Comparison of ENCODE assay signal across 9 mouse cellular contexts in the genomic region with DNA sequence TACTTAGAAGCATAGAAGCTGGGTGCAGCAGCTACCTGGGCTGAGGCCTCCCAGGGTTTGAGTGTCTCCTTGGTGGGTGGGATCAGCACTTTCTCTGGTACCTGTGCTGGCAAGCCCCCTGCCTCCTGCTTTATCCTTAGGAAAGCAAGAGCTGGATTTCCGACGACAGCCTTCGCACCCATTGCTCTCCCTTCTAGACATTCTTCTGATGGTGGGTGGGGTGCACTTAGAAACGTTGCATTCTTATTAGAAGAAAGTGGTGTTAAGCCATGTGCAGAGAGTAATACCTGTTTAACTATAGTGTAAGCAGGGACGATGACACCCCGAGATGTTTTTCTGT. TPM values are rescaled to one million over a fixed set of nuclear protein-coding genes. Genes with fewer than 3 reads are reported as not detected.
DNase-seq lines count a peak whose midpoint lies in the region; ATAC-seq and TF ChIP-seq lines count a peak whose summit lies in the region.
"Had no signal": no experiment of that assay in that cellular context is flagged by ENCODE, and none has a peak within 500 bp of the region (broad histone marks: within the 10 kb centered on the region; RNA-seq: fewer than 3 reads in every experiment).

No protein-coding gene starts in this region.

- no peak for TF ChIP-seq CTCF in left cerebral cortex, adult 2 months (IDR thresholded peaks at IDR 0.05)
- no peak for TF ChIP-seq CTCF in intestine, postnatal 0 days (IDR thresholded peaks at IDR 0.05; ENCODE audit: low read depth)

- H3K27ac ChIP-seq in left cerebral cortex, adult 2 months = peak overlapping the region; percentile 55; the same call in 1 of the 2 replicates
- peak overlapping the region; percentile 98 for H3K27ac ChIP-seq in forebrain, embryonic 10.5 days
- H3K27ac ChIP-seq in intestine, postnatal 0 days (ENCODE audit: low read depth, low read length) = peak overlapping the region; percentile 94; the same call in 1 of the 2 replicates
- H3K27ac ChIP-seq in neural tube, embryonic 13.5 days (replicated peaks) = no peak overlapping the region

- WGBS in forebrain, embryonic 10.5 days = 26% methylated on average over 6 of the region's 6 CpGs
- 36% methylated on average over 6 of the region's 6 CpGs for WGBS in intestine, postnatal 0 days
- WGBS in neural tube, embryonic 13.5 days = 28% methylated on average over 6 of the region's 6 CpGs

- no peak for DNase-seq in left cerebral cortex, adult 2 months (ENCODE audit: extremely low spot score in 1 of 2, low spot score in 2 of 2)
- DNase-seq in left cerebral cortex, adult 8-10 months (ENCODE audit: low spot score in 2 of 2) = no peak
- no peak for DNase-seq in forebrain, embryonic 10.5 days (ENCODE audit: extremely low spot score, low spot score)
- no peak for DNase-seq in urinary bladder, postnatal 25 days (ENCODE audit: low spot score)
- DNase-seq in urinary bladder, postnatal 4 days (ENCODE audit: low spot score in 2 of 2) = no peak
- no peak for DNase-seq in gastrocnemius, adult 8-10 months (ENCODE audit: low spot score in 2 of 2)
- DNase-seq: right cerebral cortex, postnatal 25 days had no signal

- H3K36me3 ChIP-seq in forebrain, embryonic 10.5 days (replicated peaks) = peaks cover 40% of the 10 kb centered on the region
- no peaks in the 10 kb centered on the region; the same call in 1 of the 2 replicates for H3K36me3 ChIP-seq in intestine, postnatal 0 days (ENCODE audit: control insufficient read depth, insufficient read depth)
- H3K36me3 ChIP-seq in neural tube, embryonic 13.5 days = no peaks in the 10 kb centered on the region

- H3K4me3 ChIP-seq in left cerebral cortex, adult 2 months = peak overlapping the region; percentile 81
- H3K4me3 ChIP-seq in forebrain, embryonic 10.5 days = peak overlapping the region; percentile 87
- peak overlapping the region; percentile 98 for H3K4me3 ChIP-seq in intestine, postnatal 0 days (ENCODE audit: low read depth, low read length)
- peak overlapping the region; percentile 87 for H3K4me3 ChIP-seq in neural tube, embryonic 13.5 days

- peak overlapping the region; percentile 64 for H3K4me2 ChIP-seq in intestine, postnatal 0 days (replicated peaks; ENCODE audit: low read depth)
- peak overlapping the region; percentile 79 for H3K4me2 ChIP-seq in neural tube, embryonic 13.5 days

- H3K9me3 ChIP-seq in forebrain, embryonic 10.5 days = no peaks in the 10 kb centered on the region
- H3K9me3 ChIP-seq in intestine, postnatal 0 days (ENCODE audit: control insufficient read depth) = no peaks in the 10 kb centered on the region
- H3K9me3 ChIP-seq in neural tube, embryonic 13.5 days = no peaks in the 10 kb centered on the region

- peaks cover 65% of the 10 kb centered on the region for H3K4me1 ChIP-seq in forebrain, embryonic 10.5 days
- no peaks in the 10 kb centered on the region for H3K4me1 ChIP-seq in intestine, postnatal 0 days (replicated peaks; ENCODE audit: control insufficient read depth, insufficient read depth, low read length)
- H3K4me1 ChIP-seq in neural tube, embryonic 13.5 days (replicated peaks) = peaks cover 59% of the 10 kb centered on the region

- intact Hi-C loops in left cerebral cortex, adult 2 months (cut with DNase I) = no loop called here

- peaks cover 8% of the 10 kb centered on the region; the same call in 1 of the 2 replicates for H3K27me3 ChIP-seq in forebrain, embryonic 10.5 days (ENCODE audit: poor library complexity, severe bottlenecking)
- no peaks in the 10 kb centered on the region for H3K27me3 ChIP-seq in intestine, postnatal 0 days (replicated peaks; ENCODE audit: control insufficient read depth, insufficient read depth, low read length)
- peaks cover 3% of the 10 kb centered on the region; the same call in 1 of the 2 replicates for H3K27me3 ChIP-seq in neural tube, embryonic 13.5 days

- H3K9ac ChIP-seq in intestine, postnatal 0 days (ENCODE audit: low read depth, low read length) = peak overlapping the region; percentile 92
- peak overlapping the region; percentile 95 for H3K9ac ChIP-seq in neural tube, embryonic 13.5 days

- no peak for ATAC-seq in intestine, postnatal 0 days
- ATAC-seq in neural tube, embryonic 13.5 days (ENCODE audit: low read depth) = no peak

RNA-seq across cellular contexts. Expression of a gene that starts 2.4 kb away (rescaled TPM):
- 100 to 1,000 TPM; 153 to 180 TPM for total RNA-seq in left cerebral cortex, adult 2 months (2021)
- total RNA-seq in left cerebral cortex, adult 8-10 months (2022) = 100 to 1,000 TPM; 191 to 207 (median 194) TPM
- polyA plus RNA-seq in forebrain, embryonic 10.5 days (2016; fragmentation: Nextera tagmentation; extraction: Ambion mirVana) = 57.2 and 59.4 TPM in 2 replicates
- polyA plus RNA-seq in intestine, postnatal 0 days (2015; fragmentation: Nextera tagmentation; extraction: Ambion mirVana) = 84.1 and 84.3 TPM in 2 replicates
- polyA plus RNA-seq in neural tube, embryonic 13.5 days (2015; fragmentation: Nextera tagmentation; extraction: Ambion mirVana) = 70.9 and 78.5 TPM in 2 replicates
- 10 to 100 TPM; 26.5 to 55.1 (median 45.2) TPM for total RNA-seq in gastrocnemius, adult 8-10 months (2022)

RNA-seq across cellular contexts. Expression of a gene that starts 49.8 kb away (rescaled TPM):
- 10 to 100 TPM; 31.0 to 35.7 TPM for total RNA-seq in left cerebral cortex, adult 2 months (2021)
- 10 to 100 TPM; 28.1 to 33.4 (median 28.7) TPM for total RNA-seq in left cerebral cortex, adult 8-10 months (2022)
- 1.2 and 1.7 TPM in 2 replicates for polyA plus RNA-seq in forebrain, embryonic 10.5 days (2016; fragmentation: Nextera tagmentation; extraction: Ambion mirVana)
- 10.2 and 10.9 TPM in 2 replicates for polyA plus RNA-seq in intestine, postnatal 0 days (2015; fragmentation: Nextera tagmentation; extraction: Ambion mirVana)
- polyA plus RNA-seq in neural tube, embryonic 13.5 days (2015; fragmentation: Nextera tagmentation; extraction: Ambion mirVana) = 9.2 and 9.4 TPM in 2 replicates
- 100 to 1,000 TPM; 137 to 175 (median 164) TPM for total RNA-seq in gastrocnemius, adult 8-10 months (2022)
